Mouse (Mus musculus): ENCODE results near the gene Hbb-y.
"Not testable (repeated sequence)": the region's sequence is repeated elsewhere in the genome, so short reads cannot be mapped to it uniquely, and the experiment has no call there.

Gene Hbb-y

GRCm38 (mm10) chr7:103812174-103812573, 40.8 kb downstream of the Hbb-y start:
- DNase-seq = no peak

- no peak for DNase-seq
Measured at GRCm38 (mm10) chr7:103811223-103811845, 41.7 kb downstream of the Hbb-y start.

- DNase-seq = no peak
Measured at GRCm38 (mm10) chr7:103810746-103811145, 42.3 kb downstream of the Hbb-y start.

- DNase-seq = no peak
Measured at GRCm38 (mm10) chr7:103810296-103810695, 42.7 kb downstream of the Hbb-y start.

GRCm38 (mm10) chr7:103809801-103810155, 43.2 kb downstream of the Hbb-y start:
- DNase-seq = no peak

- no peak for DNase-seq
Measured at GRCm38 (mm10) chr7:103808971-103809800, 43.8 kb downstream of the Hbb-y start.

GRCm38 (mm10) chr7:103808120-103808519, 44.9 kb downstream of the Hbb-y start:
- not testable (repeated sequence) for DNase-seq

GRCm38 (mm10) chr7:103806856-103807255, 46.2 kb downstream of the Hbb-y start:
- DNase-seq = no peak

Measured in kidney, adult 11 months (tissue).